Mouse (Mus musculus) layer of hippocampus, postnatal 14 days (tissue): ENCODE measurements at regions not wholly inside any gene's neighbourhood (a gene's known extent, or its start where the extent isn't known, plus 50 kb on each side); places are given as distances from the start of the nearest gene placed in this dataset.

Experiments
- DNase-seq, 2 experiments: peaks; one replicate each; pipeline ENCODE4 v3.0.0; 2021 to 2022; ENCODE audit warnings: low spot score in 2 of 2, mixed read lengths in 1 of 2

DNA sequence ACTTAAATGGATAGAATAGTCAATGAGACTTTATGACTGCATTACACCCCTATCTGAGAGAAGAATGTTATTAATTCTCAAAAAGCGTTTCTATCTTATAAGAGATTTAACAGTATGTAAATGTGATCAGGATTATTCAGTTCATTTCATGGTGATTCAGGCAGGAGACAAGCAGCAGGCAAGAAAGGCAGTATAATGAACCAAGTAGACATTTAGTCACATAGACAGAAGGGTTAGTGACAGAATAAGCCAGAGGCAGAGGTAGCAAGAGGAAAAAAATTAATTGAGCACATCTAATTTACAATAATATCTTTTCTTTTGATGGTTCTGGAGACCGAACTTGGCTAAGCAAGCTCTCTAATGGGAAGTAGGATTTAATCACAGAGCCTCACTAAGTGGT, 102.9 kb upstream of the Rsrc1 start:
- no peak for DNase-seq

- DNase-seq: peak; percentile 6 to 18
Observed at GRCm38 (mm10) chr3:66882697-66883096, 98.5 kb upstream of the Rsrc1 start.

- DNase-seq: no peak
Observed at GRCm38 (mm10) chr3:66895731-66896130, 85.5 kb upstream of the Rsrc1 start.
